Mouse (Mus musculus): ENCODE measurements around the gene Ube2f.

DNA sequence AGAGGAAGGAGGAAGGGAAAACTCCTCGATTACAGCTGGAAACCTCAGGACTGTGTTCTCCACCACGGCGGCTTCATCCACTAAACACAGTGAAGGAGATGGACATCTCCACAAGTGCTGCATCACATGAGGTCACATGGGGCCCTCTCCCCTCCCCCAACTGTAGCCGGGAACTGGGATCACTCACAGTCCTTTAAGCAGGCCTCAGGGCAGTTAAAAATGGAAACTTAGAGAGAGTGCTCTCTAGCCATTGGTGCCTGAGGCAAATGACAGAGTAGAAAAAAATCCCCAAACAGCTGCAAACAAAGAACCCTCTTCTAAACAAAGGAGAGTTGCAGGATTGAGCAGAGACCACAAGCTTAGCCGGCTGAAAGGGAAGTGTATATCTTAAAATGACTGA is 63.1 kb downstream of the Ube2f start:
- TF ChIP-seq POLR2A (IDR thresholded peaks at IDR 0.05; ENCODE audit: low read depth, low read length) (no peak), CTCF (IDR thresholded peaks at IDR 0.05; ENCODE audit: borderline replicate concordance, insufficient read depth, low read length) (no peak)
